Mouse (Mus musculus): ENCODE data around the gene BC034090.

DNA sequence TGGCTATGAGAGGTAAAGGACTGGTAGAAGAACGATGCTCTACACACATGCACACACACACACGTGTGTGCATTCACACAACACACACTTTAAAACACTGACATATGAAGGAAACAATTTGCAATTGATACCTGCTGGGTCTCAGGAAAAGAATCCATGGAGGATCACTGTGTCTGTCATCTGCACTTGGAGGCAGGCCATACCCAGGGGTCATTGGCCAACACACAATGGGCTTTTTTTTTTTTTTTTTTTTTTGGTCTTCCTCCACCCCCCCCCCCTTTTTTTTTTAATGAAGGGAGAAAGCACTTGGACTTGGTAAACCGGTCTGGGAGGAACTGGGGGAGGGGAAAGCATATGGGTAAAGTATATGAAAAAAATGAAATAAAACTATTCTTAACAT is 36.4 kb downstream of the BC034090 start:
- no peak for TF ChIP-seq CTCF (IDR thresholded peaks at IDR 0.05; ENCODE audit: control insufficient read depth, insufficient read depth, insufficient replicate concordance, low read depth, low read length)
- TF ChIP-seq POLR2A (IDR thresholded peaks at IDR 0.05; ENCODE audit: control insufficient read depth, low read depth, low read length), result no peak

Data from testis, adult 2 months (tissue).